Mouse (Mus musculus): Measurements from ENCODE around the gene Atic.

GRCm38 (mm10) chr1:71612256-71612655, 55.3 kb downstream of the Atic start:
- no peak for TF ChIP-seq POLR2A (IDR thresholded peaks at IDR 0.05; ENCODE audit: insufficient read length, low read depth)
- no peak for TF ChIP-seq USF1 (IDR thresholded peaks at IDR 0.05; ENCODE audit: low read depth)
- no peak for TF ChIP-seq TCF12 (IDR thresholded peaks at IDR 0.05; ENCODE audit: insufficient read depth, poor library complexity, severe bottlenecking)
- no peak for TF ChIP-seq MYOG (IDR thresholded peaks at IDR 0.05; ENCODE audit: control insufficient read depth in 1 of 3, insufficient read depth in 1 of 3, insufficient read length in 2 of 3, low read depth in 2 of 3)
- no peak for TF ChIP-seq MAX (IDR thresholded peaks at IDR 0.05; ENCODE audit: low read depth)
- TF ChIP-seq E2F4 (IDR thresholded peaks at IDR 0.05; ENCODE audit: insufficient read depth) = no peak
- peak; percentile 50 for TF ChIP-seq POLR2AphosphoS2 (IDR thresholded peaks at IDR 0.05; ENCODE audit: insufficient read length, low read depth)
- no peak for TF ChIP-seq MYOD1 (IDR thresholded peaks at IDR 0.05; ENCODE audit: control insufficient read depth in 1 of 3, insufficient read length in 2 of 3, low read depth in 2 of 3)
- TF ChIP-seq TCF3 (IDR thresholded peaks at IDR 0.05; ENCODE audit: insufficient read length, low read depth) = no peak
- TF ChIP-seq CEBPB (IDR thresholded peaks at IDR 0.05; ENCODE audit: insufficient read depth, poor library complexity, severe bottlenecking) = no peak
- TF ChIP-seq REST (IDR thresholded peaks at IDR 0.05; ENCODE audit: insufficient read depth, insufficient read length) = no peak

Measured in myocyte (in vitro differentiated cells).